Mouse (Mus musculus): Measurements from ENCODE around the gene Tas1r1.

GRCm38 (mm10) chr4:152074548-152074947 is 36.2 kb upstream of the Tas1r1 start:
- TF ChIP-seq CTCF (IDR thresholded peaks at IDR 0.05; ENCODE audit: extremely low read depth, insufficient read depth, insufficient read length, insufficient replicate concordance), result no peak
- TF ChIP-seq POLR2A (IDR thresholded peaks at IDR 0.05; ENCODE audit: low read depth, low read length), result no peak
